Mouse (Mus musculus): Measurements from ENCODE around the gene Rac3. TPM values are rescaled to one million over a fixed set of nuclear protein-coding genes. Genes with fewer than 3 reads are reported as not detected.
"Not testable (repeated sequence)": the region's sequence is repeated elsewhere in the genome, so short reads cannot be mapped to it uniquely, and the experiment has no call there.

Gene Rac3
- polyA plus RNA-seq (2014; fragmentation: Nextera tagmentation; extraction: Ambion mirVana): 12.1 and 13.9 TPM in 2 replicates

- peak; percentile 84 for ATAC-seq (ENCODE audit: insufficient read depth, low FRiP score, low TSS enrichment)
- H3K36me3 ChIP-seq (ENCODE audit: control insufficient read depth, insufficient read depth, low read length): peaks cover 6% of the 10 kb centered on the region
- H3K4me3 ChIP-seq (ENCODE audit: low read depth, low read length): peak within 1 kb of the TSS; percentile 60
- H3K27me3 ChIP-seq (ENCODE audit: control insufficient read depth, insufficient read depth, low read length): peaks cover 13% of the 10 kb centered on the region
- DNase-seq (ENCODE audit: low spot score): peak; percentile 87
- H3K9me3 ChIP-seq (ENCODE audit: control insufficient read depth, low read length): no peaks in the 10 kb centered on the region
- 0 out of 2 replicates have a peak within 1 kb of the TSS, but pooled peaks have one; percentile 34 for H3K27ac ChIP-seq (ENCODE audit: low read depth, low read length)
- whole genome bisulfite sequencing: under 1% methylated on average over 79 of the region's 90 CpGs
- H3K4me2 ChIP-seq (ENCODE audit: low read depth): peak within 1 kb of the TSS; percentile 99
- H3K4me1 ChIP-seq (ENCODE audit: control insufficient read depth, insufficient read depth, low read length): peaks cover 14% of the 10 kb centered on the region
- peak within 1 kb of the TSS; percentile 82 for H3K9ac ChIP-seq (ENCODE audit: low read length)
Measured at GRCm38 (mm10) chr11:120721124-120722066, at the start of gene Rac3. TSS of gene Rac3 (plus strand) at chr11:120721470.

- Histone ChIP-seq H3K4me3 (ENCODE audit: low read depth, low read length) (peak within 1 kb of the TSS; percentile 75), H3K4me2 (ENCODE audit: low read depth) (peak within 1 kb of the TSS; percentile 94), H3K27ac (ENCODE audit: low read depth, low read length) (peak within 1 kb of the TSS; percentile 67), H3K9ac (ENCODE audit: low read length) (peak within 1 kb of the TSS; percentile 84), H3K4me1 (ENCODE audit: control insufficient read depth, insufficient read depth, low read length) (peaks cover 4% of the 10 kb centered on the region; the same call in 1 of the 2 replicates), H3K27me3 (ENCODE audit: control insufficient read depth, insufficient read depth, low read length) (no peaks in the 10 kb centered on the region), H3K36me3 (ENCODE audit: control insufficient read depth, insufficient read depth, low read length) (no peaks in the 10 kb centered on the region), H3K9me3 (ENCODE audit: control insufficient read depth, low read length) (no peaks in the 10 kb centered on the region)
- ATAC-seq (ENCODE audit: insufficient read depth, low FRiP score, low TSS enrichment) (peak; percentile 96), DNase-seq (ENCODE audit: low spot score) (peak; percentile 97)
- 1% methylated on average over 72 of the region's 83 CpGs for WGBS
Measured at GRCm38 (mm10) chr11:120672687-120673593, 48.3 kb upstream of the Rac3 start, which contains the start of gene Aspscr1. TSS of gene Aspscr1 (plus strand) at chr11:120672973.

- peaks cover 3% of the 10 kb centered on the region; the same call in 1 of the 2 replicates for H3K36me3 ChIP-seq (ENCODE audit: control insufficient read depth, insufficient read depth, low read length)
- H3K4me1 ChIP-seq (ENCODE audit: control insufficient read depth, insufficient read depth, low read length): peaks cover 4% of the 10 kb centered on the region; the same call in 1 of the 2 replicates
- H3K27me3 ChIP-seq (ENCODE audit: control insufficient read depth, insufficient read depth, low read length): no peaks in the 10 kb centered on the region
- no peaks in the 10 kb centered on the region for H3K9me3 ChIP-seq (ENCODE audit: control insufficient read depth, low read length)
- peak overlapping the region; percentile 94 for H3K4me2 ChIP-seq (ENCODE audit: low read depth)
- peak overlapping the region; percentile 67 for H3K27ac ChIP-seq (ENCODE audit: low read depth, low read length)
- 46% methylated on average over 12 of the region's 12 CpGs for WGBS
- H3K4me3 ChIP-seq (ENCODE audit: low read depth, low read length): peak overlapping the region; percentile 75
- ATAC-seq (ENCODE audit: insufficient read depth, low FRiP score, low TSS enrichment): peak; percentile 26; the same call in 1 of the 2 replicates
- DNase-seq (ENCODE audit: low spot score): no peak
- peak overlapping the region; percentile 84 for H3K9ac ChIP-seq (ENCODE audit: low read length)
Measured at GRCm38 (mm10) chr11:120673594-120674122, 47.6 kb upstream of the Rac3 start.

- H3K36me3 ChIP-seq (ENCODE audit: control insufficient read depth, insufficient read depth, low read length); ATAC-seq (ENCODE audit: insufficient read depth, low FRiP score, low TSS enrichment): not testable (repeated sequence)
- 87% methylated on average over 3 of the region's 5 CpGs for WGBS
Measured at GRCm38 (mm10) chr11:120675875-120676274, 45.4 kb upstream of the Rac3 start.

GRCm38 (mm10) chr11:120676951-120677350 is 44.3 kb upstream of the Rac3 start:
- DNase-seq (ENCODE audit: low spot score): no peak
- H3K4me2 ChIP-seq (ENCODE audit: low read depth): no peak overlapping the region
- H3K27ac ChIP-seq (ENCODE audit: low read depth, low read length): no peak overlapping the region
- no peak overlapping the region for H3K9ac ChIP-seq (ENCODE audit: low read length)
- 95% methylated on average over 4 of the region's 4 CpGs for WGBS
- peaks cover 4% of the 10 kb centered on the region; the same call in 1 of the 2 replicates for H3K4me1 ChIP-seq (ENCODE audit: control insufficient read depth, insufficient read depth, low read length)
- H3K4me3 ChIP-seq (ENCODE audit: low read depth, low read length): no peak overlapping the region
- no peaks in the 10 kb centered on the region for H3K27me3 ChIP-seq (ENCODE audit: control insufficient read depth, insufficient read depth, low read length)
- H3K9me3 ChIP-seq (ENCODE audit: control insufficient read depth, low read length): no peaks in the 10 kb centered on the region
- no peak for ATAC-seq (ENCODE audit: insufficient read depth, low FRiP score, low TSS enrichment)
- peaks cover 7% of the 10 kb centered on the region for H3K36me3 ChIP-seq (ENCODE audit: control insufficient read depth, insufficient read depth, low read length)

More at GRCm38 (mm10) chr11:120675875-120676274, 45.4 kb upstream of the Rac3 start:
- H3K4me2 ChIP-seq (ENCODE audit: low read depth); H3K27me3 ChIP-seq (ENCODE audit: control insufficient read depth, insufficient read depth, low read length); H3K4me3 ChIP-seq (ENCODE audit: low read depth, low read length); H3K9me3 ChIP-seq (ENCODE audit: control insufficient read depth, low read length); H3K4me1 ChIP-seq (ENCODE audit: control insufficient read depth, insufficient read depth, low read length); H3K27ac ChIP-seq (ENCODE audit: low read depth, low read length); DNase-seq (ENCODE audit: low spot score); H3K9ac ChIP-seq (ENCODE audit: low read length): not testable (repeated sequence)

- 85% methylated on average over 3 of the region's 3 CpGs for WGBS
- Histone ChIP-seq H3K27me3 (ENCODE audit: control insufficient read depth, insufficient read depth, low read length) (no peaks in the 10 kb centered on the region), H3K36me3 (ENCODE audit: control insufficient read depth, insufficient read depth, low read length) (peaks cover 11% of the 10 kb centered on the region)
Measured at GRCm38 (mm10) chr11:120679909-120680308, 41.4 kb upstream of the Rac3 start.

GRCm38 (mm10) chr11:120682683-120683082 is 38.6 kb upstream of the Rac3 start:
- 90% methylated on average over 5 of the region's 5 CpGs for WGBS
- H3K36me3 ChIP-seq (ENCODE audit: control insufficient read depth, insufficient read depth, low read length): peaks cover 20% of the 10 kb centered on the region
- no peak overlapping the region for H3K4me2 ChIP-seq (ENCODE audit: low read depth)
- no peaks in the 10 kb centered on the region for H3K9me3 ChIP-seq (ENCODE audit: control insufficient read depth, low read length)
- no peaks in the 10 kb centered on the region for H3K27me3 ChIP-seq (ENCODE audit: control insufficient read depth, insufficient read depth, low read length)
- H3K4me3 ChIP-seq (ENCODE audit: low read depth, low read length): no peak overlapping the region
- ATAC-seq (ENCODE audit: insufficient read depth, low FRiP score, low TSS enrichment) (no peak), DNase-seq (ENCODE audit: low spot score) (no peak)
- no peak overlapping the region for H3K27ac ChIP-seq (ENCODE audit: low read depth, low read length)
- 0 out of 2 replicates have a peak, but pooled peaks cover 3% of the 10 kb centered on the region for H3K4me1 ChIP-seq (ENCODE audit: control insufficient read depth, insufficient read depth, low read length)
- H3K9ac ChIP-seq (ENCODE audit: low read length): no peak overlapping the region

More at GRCm38 (mm10) chr11:120679909-120680308, 41.4 kb upstream of the Rac3 start:
- H3K4me1 ChIP-seq (ENCODE audit: control insufficient read depth, insufficient read depth, low read length): no peaks in the 10 kb centered on the region
- no peak overlapping the region for H3K4me3 ChIP-seq (ENCODE audit: low read depth, low read length)
- DNase-seq (ENCODE audit: low spot score) (no peak), ATAC-seq (ENCODE audit: insufficient read depth, low FRiP score, low TSS enrichment) (no peak)
- no peaks in the 10 kb centered on the region for H3K9me3 ChIP-seq (ENCODE audit: control insufficient read depth, low read length)
- H3K27ac ChIP-seq (ENCODE audit: low read depth, low read length): no peak overlapping the region
- no peak overlapping the region for H3K9ac ChIP-seq (ENCODE audit: low read length)
- no peak overlapping the region for H3K4me2 ChIP-seq (ENCODE audit: low read depth)

- H3K36me3 ChIP-seq (ENCODE audit: control insufficient read depth, insufficient read depth, low read length): peaks cover 18% of the 10 kb centered on the region
- no peak for DNase-seq (ENCODE audit: low spot score)
- WGBS: 91% methylated on average over 3 of the region's 3 CpGs
- no peak overlapping the region for H3K4me2 ChIP-seq (ENCODE audit: low read depth)
- H3K9me3 ChIP-seq (ENCODE audit: control insufficient read depth, low read length): no peaks in the 10 kb centered on the region
- H3K27me3 ChIP-seq (ENCODE audit: control insufficient read depth, insufficient read depth, low read length): no peaks in the 10 kb centered on the region
- 0 out of 2 replicates have a peak, but pooled peaks cover 3% of the 10 kb centered on the region for H3K4me1 ChIP-seq (ENCODE audit: control insufficient read depth, insufficient read depth, low read length)
- H3K9ac ChIP-seq (ENCODE audit: low read length): no peak overlapping the region
- ATAC-seq (ENCODE audit: insufficient read depth, low FRiP score, low TSS enrichment): no peak
- no peak overlapping the region for H3K27ac ChIP-seq (ENCODE audit: low read depth, low read length)
- H3K4me3 ChIP-seq (ENCODE audit: low read depth, low read length): no peak overlapping the region
Measured at GRCm38 (mm10) chr11:120683536-120683935, 37.7 kb upstream of the Rac3 start.

Data from neural tube, embryonic 11.5 days (tissue).